In genomic region chr4:134858494-134858893, GRCm38 (mm10) we compare ENCODE assay signal across 20 mouse cellular contexts. TPM values are rescaled to one million over a fixed set of nuclear protein-coding genes. Genes with fewer than 3 reads are reported as not detected.
DNase-seq lines count a peak whose midpoint lies in the region; ATAC-seq and TF ChIP-seq lines count a peak whose summit lies in the region.
"Had no signal": no experiment of that assay in that cellular context is flagged by ENCODE, and none has a peak within 500 bp of the region (broad histone marks: within the 10 kb centered on the region; RNA-seq: fewer than 3 reads in every experiment).

No protein-coding gene starts in this region.

- in situ Hi-C loops in ES-E14 (cut with MboI; ENCODE audit: low sequenced_read_pairs in 2 of 2, unreplicated experiment in 2 of 2) = no loop called here

- no peaks in the 10 kb centered on the region for H3K4me1 ChIP-seq in midbrain, embryonic 11.5 days (ENCODE audit: control insufficient read depth, insufficient read depth, low read length)
- no peaks in the 10 kb centered on the region for H3K4me1 ChIP-seq in midbrain, embryonic 15.5 days
- peaks cover 7 to 22% of the 10 kb centered on the region in 2 experiments for H3K4me1 ChIP-seq in ES-E14 (ENCODE audit: control insufficient read depth in 2 of 2, insufficient read depth in 2 of 2, low read length in 2 of 2, poor library complexity in 1 of 2)
- H3K4me1 ChIP-seq: forebrain, embryonic 13.5 days; forebrain, embryonic 15.5 days had no signal

- peaks cover 5% of the 10 kb centered on the region; the same call in 1 of the 2 replicates for H3K27me3 ChIP-seq in midbrain, embryonic 11.5 days (ENCODE audit: control insufficient read depth, insufficient read depth, low read length)
- peaks cover 4% of the 10 kb centered on the region; the same call in 1 of the 2 replicates for H3K27me3 ChIP-seq in midbrain, embryonic 15.5 days (replicated peaks)
- H3K27me3 ChIP-seq: embryonic facial prominence, embryonic 12.5 days; Patski had no signal

- no peak overlapping the region for H3K4me2 ChIP-seq in midbrain, embryonic 11.5 days
- no peak overlapping the region for H3K4me2 ChIP-seq in midbrain, embryonic 15.5 days
- H3K4me2 ChIP-seq: embryonic facial prominence, embryonic 12.5 days; forebrain, embryonic 13.5 days; forebrain, embryonic 15.5 days had no signal

- WGBS in midbrain, embryonic 11.5 days = 86% methylated on average over 4 of the region's 4 CpGs
- WGBS in midbrain, embryonic 15.5 days = 90% methylated on average over 4 of the region's 4 CpGs

- no peaks in the 10 kb centered on the region for H3K9me3 ChIP-seq in midbrain, embryonic 11.5 days (ENCODE audit: control insufficient read depth, low read length)
- no peaks in the 10 kb centered on the region for H3K9me3 ChIP-seq in midbrain, embryonic 15.5 days
- H3K9me3 ChIP-seq in ES-E14 (ENCODE audit: control insufficient read depth, insufficient read depth, low read depth, low read length) = no peaks in the 10 kb centered on the region
- H3K9me3 ChIP-seq: embryonic facial prominence, embryonic 10.5 days; embryonic facial prominence, embryonic 12.5 days; forebrain, embryonic 13.5 days; forebrain, embryonic 15.5 days had no signal

- ATAC-seq in midbrain, embryonic 11.5 days (ENCODE audit: low FRiP score) = no peak
- ATAC-seq in midbrain, embryonic 15.5 days (replicated peaks) = no peak
- ATAC-seq in megakaryocyte-erythroid progenitor cell, adult 5-6 weeks (replicated peaks; ENCODE audit: low FRiP score, low TSS enrichment, poor library complexity, severe bottlenecking) = no peak
- ATAC-seq: activated CD4-positive, CD25-positive, alpha-beta regulatory T cell, adult 4 months; forebrain, embryonic 13.5 days; forebrain, embryonic 15.5 days; forebrain, postnatal 0 days; Patski had no signal

- H3K27ac ChIP-seq in midbrain, embryonic 11.5 days (ENCODE audit: low read depth, low read length) = no peak overlapping the region
- no peak overlapping the region for H3K27ac ChIP-seq in midbrain, embryonic 15.5 days
- no peak overlapping the region for H3K27ac ChIP-seq in ES-E14 (ENCODE audit: insufficient read depth, low read depth, low read length, poor library complexity, severe bottlenecking)
- H3K27ac ChIP-seq: embryonic facial prominence, embryonic 10.5 days; embryonic facial prominence, embryonic 12.5 days; forebrain, embryonic 13.5 days; forebrain, embryonic 15.5 days had no signal

- H3K4me3 ChIP-seq in midbrain, embryonic 11.5 days (ENCODE audit: low read depth, low read length) = no peak overlapping the region
- H3K4me3 ChIP-seq in midbrain, embryonic 15.5 days = no peak overlapping the region
- no peak overlapping the region for H3K4me3 ChIP-seq in ES-E14 (ENCODE audit: insufficient read depth in 1 of 2, low read depth in 1 of 2, low read length in 2 of 2, poor library complexity in 1 of 2, severe bottlenecking in 1 of 2)
- H3K4me3 ChIP-seq: embryonic facial prominence, embryonic 10.5 days; embryonic facial prominence, embryonic 12.5 days; forebrain, embryonic 13.5 days; forebrain, embryonic 15.5 days had no signal

- no peak overlapping the region for H3K9ac ChIP-seq in midbrain, embryonic 11.5 days (ENCODE audit: low read length)
- no peak overlapping the region for H3K9ac ChIP-seq in midbrain, embryonic 15.5 days
- H3K9ac ChIP-seq in ES-E14 (ENCODE audit: insufficient read depth, low read depth, low read length, poor library complexity, severe bottlenecking) = no peak overlapping the region
- H3K9ac ChIP-seq: embryonic facial prominence, embryonic 12.5 days; forebrain, embryonic 13.5 days; forebrain, embryonic 15.5 days; forebrain, postnatal 0 days had no signal

- no peaks in the 10 kb centered on the region for H3K36me3 ChIP-seq in midbrain, embryonic 11.5 days (ENCODE audit: control insufficient read depth, insufficient read depth, low read length)
- no peaks in the 10 kb centered on the region for H3K36me3 ChIP-seq in midbrain, embryonic 15.5 days (replicated peaks)
- no peaks in the 10 kb centered on the region for H3K36me3 ChIP-seq in ES-E14 (ENCODE audit: control insufficient read depth, insufficient read depth, low read length, poor library complexity, severe bottlenecking)
- H3K36me3 ChIP-seq: embryonic facial prominence, embryonic 10.5 days; embryonic facial prominence, embryonic 12.5 days; forebrain, embryonic 15.5 days had no signal

- peak; percentile 26 for DNase-seq in midbrain, embryonic 11.5 days (ENCODE audit: low spot score, missing footprints)
- DNase-seq in ES-E14 (ENCODE audit: low read depth, low spot score) = no peak
- no peak for DNase-seq in lung, postnatal 10 days
- DNase-seq: adrenal gland, adult 8-10 months; adrenal gland, postnatal 14 days; adrenal gland, postnatal 36 days; cerebellum, adult 11-12 months; cerebellum, adult 2 months; cerebellum, adult 9-10 months; cerebellum, postnatal 10 days; cerebellum, postnatal 25 days; forebrain, postnatal 0 days had no signal

TF ChIP-seq in ES-E14, 5 proteins besides CTCF, POLR2A, EP300 and RAD21:
- peak; percentile 84 for TF ChIP-seq ZNF384 (IDR thresholded peaks at IDR 0.05; ENCODE audit: low read depth, low read length)
- TF ChIP-seq MAFK (IDR thresholded peaks at IDR 0.05; ENCODE audit: insufficient read depth, low read depth, low read length) = no peak

RNA-seq across cellular contexts. Expression of gene Maco1, which starts 5.3 kb away (rescaled TPM):
- polyA plus RNA-seq in midbrain, embryonic 11.5 days (2014; fragmentation: Nextera tagmentation; extraction: Ambion mirVana) = 45.6 and 51.7 TPM in 2 replicates
- 97.2 and 106 TPM in 2 replicates for polyA plus RNA-seq in midbrain, embryonic 15.5 days (2015; fragmentation: Nextera tagmentation; extraction: Ambion mirVana)
- 56.1 and 91.6 TPM in 2 replicates for total RNA-seq in ES-E14 (2012; rRNA removed)
- 32.4 and 36.2 TPM in 2 replicates for total RNA-seq in megakaryocyte-erythroid progenitor cell, adult 5-6 weeks (2014; fragmentation: Nextera tagmentation)
- total RNA-seq in megakaryocyte-erythroid progenitor cell, adult 5-6 weeks (2017) = 41.9 and 61.3 TPM in 2 replicates

RNA-seq across cellular contexts. Expression of gene Rhd, which starts 5.8 kb away (rescaled TPM):
- polyA plus RNA-seq in midbrain, embryonic 11.5 days (2014; fragmentation: Nextera tagmentation; extraction: Ambion mirVana) = 19.2 and 21.3 TPM in 2 replicates
- 0.98 and 1.1 TPM in 2 replicates for polyA plus RNA-seq in midbrain, embryonic 15.5 days (2015; fragmentation: Nextera tagmentation; extraction: Ambion mirVana)
- 12.4 and 21.0 TPM in 2 replicates for total RNA-seq in ES-E14 (2012; rRNA removed)
- 163 and 165 TPM in 2 replicates for total RNA-seq in megakaryocyte-erythroid progenitor cell, adult 5-6 weeks (2014; fragmentation: Nextera tagmentation)
- total RNA-seq in megakaryocyte-erythroid progenitor cell, adult 5-6 weeks (2017) = 119 and 185 TPM in 2 replicates

RNA-seq across cellular contexts. Expression of gene Tmem50a, which starts 56.3 kb away (rescaled TPM):
- 156 TPM in 2 replicates for polyA plus RNA-seq in midbrain, embryonic 11.5 days (2014; fragmentation: Nextera tagmentation; extraction: Ambion mirVana)
- 203 and 218 TPM in 2 replicates for polyA plus RNA-seq in midbrain, embryonic 15.5 days (2015; fragmentation: Nextera tagmentation; extraction: Ambion mirVana)
- 118 and 183 TPM in 2 replicates for total RNA-seq in ES-E14 (2012; rRNA removed)
- 82.2 and 101 TPM in 2 replicates for total RNA-seq in megakaryocyte-erythroid progenitor cell, adult 5-6 weeks (2014; fragmentation: Nextera tagmentation)
- total RNA-seq in megakaryocyte-erythroid progenitor cell, adult 5-6 weeks (2017) = 163 and 179 TPM in 2 replicates
